Mouse (Mus musculus): ENCODE results near the gene Gm26661. TPM values are rescaled to one million over a fixed set of nuclear protein-coding genes. Genes with fewer than 3 reads are reported as not detected.
A peak's percentile ranks its signal among the peaks of the same experiment; 100 is the strongest.

Gm26661 gene
- polyA plus RNA-seq (2015; fragmentation: Nextera tagmentation; extraction: Ambion mirVana), result not detected in 2 replicates

DNA sequence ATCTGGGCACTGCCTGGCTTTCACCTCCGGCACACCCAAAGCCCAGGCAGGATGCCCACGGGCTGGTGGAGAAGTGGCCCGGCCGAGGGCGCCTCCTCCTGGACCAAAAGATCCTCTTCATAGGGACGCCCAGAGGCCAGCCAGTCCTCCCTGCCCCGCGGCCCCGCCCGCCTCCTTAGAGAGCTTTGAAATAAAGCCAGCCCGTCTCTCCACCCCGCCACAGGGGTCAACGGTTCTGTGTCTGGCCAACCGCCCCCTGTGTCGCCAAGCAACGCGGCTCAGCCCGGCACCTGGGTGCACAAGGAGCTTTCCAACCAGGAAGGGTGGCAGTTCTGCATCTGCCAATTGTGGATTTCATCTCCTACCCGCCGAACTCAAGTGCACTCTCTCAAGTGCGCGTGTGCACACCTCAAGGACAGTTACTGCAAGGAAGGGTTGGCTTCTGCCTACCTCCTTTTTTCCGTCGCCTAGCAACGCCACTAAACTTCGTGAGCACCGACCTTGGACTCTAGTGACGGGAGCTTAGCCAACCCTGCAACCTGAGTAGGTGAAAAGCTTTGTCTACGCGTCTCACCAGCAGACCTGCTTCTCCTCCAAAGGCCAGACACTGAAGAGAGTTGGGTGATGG lies at the start of gene Gm26661:
TSS of gene Gm26661 (plus strand) at position 56 of the 628 bp plus-strand sequence.
- 1% methylated on average over 30 of the region's 30 CpGs for WGBS
- peak within 1 kb of the TSS; percentile 67 for H3K4me2 ChIP-seq (replicated peaks)

DNA sequence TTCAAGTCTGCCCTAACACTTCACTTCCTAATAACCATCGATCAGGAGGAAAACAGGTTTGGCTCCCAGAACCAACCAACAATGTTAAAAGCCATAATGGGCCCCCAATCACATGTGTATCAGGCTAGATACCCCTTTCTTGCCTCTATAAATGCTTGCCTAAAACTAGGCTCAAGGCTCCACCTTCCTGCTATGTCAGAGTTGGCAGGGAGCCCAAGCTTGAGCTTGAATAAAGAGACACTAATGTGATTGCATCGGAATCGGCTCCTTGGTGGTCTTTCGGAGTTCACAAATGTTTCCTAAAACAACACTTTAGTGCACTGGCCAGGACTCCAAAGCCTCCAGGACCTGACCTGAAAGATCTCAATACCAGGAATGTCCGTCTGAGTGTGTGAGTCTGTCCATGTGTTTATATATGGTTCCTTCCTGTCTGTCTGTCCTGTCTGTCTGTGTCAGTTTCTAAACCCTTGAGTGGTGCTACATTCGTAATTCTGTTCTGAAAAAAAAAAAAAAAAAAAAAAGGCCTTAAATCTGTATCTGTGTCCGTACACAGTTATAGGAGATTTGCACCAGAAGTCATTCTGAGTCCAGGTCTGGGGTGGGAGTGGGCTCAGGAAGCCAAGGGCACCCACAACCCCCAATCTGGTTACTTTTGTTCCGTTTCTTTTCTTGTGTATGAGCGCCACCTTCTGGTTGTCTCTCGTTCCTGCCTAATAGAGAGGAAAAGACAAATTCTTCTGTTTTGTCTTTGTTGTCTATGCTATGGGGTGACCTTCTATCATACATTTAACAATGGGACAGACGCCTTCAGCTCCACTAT lies 42.2 kb upstream of the Gm26661 start:
- ATAC-seq (ENCODE audit: low FRiP score, low read depth), result peak; percentile 91
- peak overlapping the region; percentile 51 for H3K9ac ChIP-seq

More for the DNA sequence above, at the start of gene Gm26661:
- Histone ChIP-seq H3K36me3 (no peaks in the 10 kb centered on the region), H3K27me3 (peaks cover 8% of the 10 kb centered on the region), H3K9me3 (no peaks in the 10 kb centered on the region), H3K4me3 (peak within 1 kb of the TSS; percentile 45), H3K9ac (peak within 1 kb of the TSS; percentile 32; the same call in 1 of the 2 replicates), H3K4me1 (peaks cover 12% of the 10 kb centered on the region), H3K27ac (no peak within 1 kb of the TSS)
- ATAC-seq (ENCODE audit: low FRiP score, low read depth), result peak; percentile 84

DNA sequence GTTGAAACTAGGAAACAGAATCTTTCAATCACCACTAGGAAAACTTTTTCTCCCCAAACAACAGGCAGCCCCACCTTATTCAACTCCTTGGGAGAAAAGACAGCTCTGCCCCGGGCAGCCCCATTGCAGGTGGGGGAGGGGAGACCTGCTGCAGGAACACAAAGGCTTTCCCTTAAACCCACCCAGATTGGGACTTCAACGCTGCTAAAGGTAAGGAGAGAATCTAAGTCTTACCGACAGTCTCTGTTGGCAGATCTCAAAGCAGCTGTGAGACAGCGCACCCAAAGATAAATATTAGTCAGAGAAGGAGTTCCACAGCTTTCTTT lies 41.7 kb upstream of the Gm26661 start:
- WGBS, result 10% methylated on average over 4 of the region's 4 CpGs
- Histone ChIP-seq H3K9me3 (no peaks in the 10 kb centered on the region), H3K27ac (no peak overlapping the region), H3K27me3 (no peaks in the 10 kb centered on the region), H3K4me1 (0 out of 2 replicates have a peak, but pooled peaks cover 5% of the 10 kb centered on the region), H3K4me3 (peak overlapping the region; percentile 19), H3K36me3 (no peaks in the 10 kb centered on the region), H3K9ac (peak overlapping the region; percentile 51), H3K4me2 (replicated peaks) (peak overlapping the region; percentile 55)
- peak; percentile 87 for ATAC-seq (ENCODE audit: low FRiP score, low read depth)

More for the DNA sequence above, 42.2 kb upstream of the Gm26661 start:
- Histone ChIP-seq H3K4me1 (0 out of 2 replicates have a peak, but pooled peaks cover 5% of the 10 kb centered on the region), H3K4me2 (replicated peaks) (peak overlapping the region; percentile 55), H3K4me3 (peak overlapping the region; percentile 19), H3K27ac (no peak overlapping the region), H3K27me3 (no peaks in the 10 kb centered on the region), H3K9me3 (no peaks in the 10 kb centered on the region), H3K36me3 (no peaks in the 10 kb centered on the region)
- WGBS, result 35% methylated on average over 11 of the region's 11 CpGs

DNA sequence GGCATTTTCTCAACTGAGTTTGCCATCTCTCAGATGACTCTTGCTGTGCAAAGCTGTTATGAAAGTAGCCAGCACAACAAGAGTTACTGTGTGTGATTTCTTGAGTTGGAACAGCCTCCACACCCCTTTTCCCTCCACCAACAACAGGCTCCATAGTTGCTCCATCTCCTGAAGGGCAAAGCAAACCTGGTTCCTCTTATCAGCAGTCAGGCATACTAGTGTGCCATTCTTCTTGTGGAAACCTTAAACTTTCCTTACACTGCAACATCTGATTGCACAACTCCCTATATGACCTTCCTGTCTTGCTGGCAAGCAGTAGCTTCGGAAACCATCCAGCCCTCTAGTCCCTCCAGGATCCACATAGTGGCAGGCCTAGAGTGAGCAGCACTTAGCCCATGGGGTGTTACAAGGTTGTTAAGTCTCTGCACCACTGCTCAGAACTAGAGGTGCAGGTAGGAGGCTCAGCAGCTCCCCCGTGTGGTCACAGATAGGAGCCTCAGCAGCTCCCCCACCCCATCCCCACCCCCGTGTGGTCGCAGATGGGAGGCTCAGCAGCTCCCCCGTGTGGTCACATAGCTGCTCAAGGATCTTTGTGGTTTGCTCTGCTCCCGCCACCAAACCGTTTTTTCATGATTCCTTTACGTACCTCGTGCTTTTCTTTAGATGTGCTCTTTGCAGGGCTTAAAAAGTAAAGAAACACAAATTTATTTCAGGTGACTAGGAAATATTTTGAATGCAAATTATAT lies 25.6 kb upstream of the Gm26661 start:
- no peak overlapping the region for H3K9ac ChIP-seq
- H3K27ac ChIP-seq, result no peak overlapping the region
- peak; percentile 86 for ATAC-seq (ENCODE audit: low FRiP score, low read depth)
- H3K4me1 ChIP-seq, result no peaks in the 10 kb centered on the region
- 11% methylated on average over 9 of the region's 9 CpGs for WGBS
- no peaks in the 10 kb centered on the region for H3K9me3 ChIP-seq
- H3K27me3 ChIP-seq, result no peaks in the 10 kb centered on the region
- H3K4me2 ChIP-seq (replicated peaks), result no peak overlapping the region
- H3K4me3 ChIP-seq, result no peak overlapping the region
- H3K36me3 ChIP-seq, result no peaks in the 10 kb centered on the region

DNA sequence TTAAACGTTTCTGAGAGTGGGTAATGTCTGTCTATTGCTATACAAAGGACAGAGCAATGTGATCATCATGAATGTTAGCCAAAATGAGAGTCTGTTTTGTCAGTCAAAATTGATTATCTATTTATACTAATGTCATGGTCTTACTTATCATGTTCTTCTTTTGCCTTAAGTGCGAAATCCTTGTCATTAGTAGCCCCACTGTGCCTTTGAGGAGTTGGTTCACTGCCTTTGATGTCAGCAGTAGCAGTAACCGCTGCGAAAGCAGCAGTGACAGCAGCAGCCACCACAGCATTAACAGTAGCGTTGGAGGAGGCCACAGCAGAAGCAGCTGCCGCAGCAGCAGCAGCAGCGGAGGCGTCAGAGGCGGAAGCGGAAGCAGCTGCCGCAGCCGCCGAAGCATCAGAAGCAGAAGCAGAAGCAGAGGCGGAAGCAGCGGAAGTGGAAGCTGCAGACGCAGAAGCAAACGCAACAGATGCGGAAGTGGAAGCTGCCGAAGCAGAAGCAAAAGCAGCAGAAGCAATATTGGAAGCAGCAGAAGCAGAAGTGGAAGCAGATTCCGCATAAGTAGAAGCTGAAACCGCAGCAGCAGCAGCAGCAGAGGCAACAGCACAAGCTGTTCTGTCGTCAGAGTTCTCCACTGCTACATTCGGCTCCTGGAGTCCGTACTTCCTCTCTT lies 17.5 kb upstream of the Gm26661 start:
- Histone ChIP-seq H3K9ac (peak overlapping the region; percentile 68), H3K27ac (peak overlapping the region; percentile 23; the same call in 1 of the 2 replicates), H3K4me2 (replicated peaks) (peak overlapping the region; percentile 62), H3K4me1 (no peaks in the 10 kb centered on the region; the same call in 1 of the 2 replicates), H3K27me3 (no peaks in the 10 kb centered on the region), H3K36me3 (no peaks in the 10 kb centered on the region), H3K9me3 (no peaks in the 10 kb centered on the region), H3K4me3 (peak overlapping the region; percentile 54)
- peak; percentile 84 for ATAC-seq (ENCODE audit: low FRiP score, low read depth)
- 29% methylated on average over 24 of the region's 24 CpGs for WGBS

DNA sequence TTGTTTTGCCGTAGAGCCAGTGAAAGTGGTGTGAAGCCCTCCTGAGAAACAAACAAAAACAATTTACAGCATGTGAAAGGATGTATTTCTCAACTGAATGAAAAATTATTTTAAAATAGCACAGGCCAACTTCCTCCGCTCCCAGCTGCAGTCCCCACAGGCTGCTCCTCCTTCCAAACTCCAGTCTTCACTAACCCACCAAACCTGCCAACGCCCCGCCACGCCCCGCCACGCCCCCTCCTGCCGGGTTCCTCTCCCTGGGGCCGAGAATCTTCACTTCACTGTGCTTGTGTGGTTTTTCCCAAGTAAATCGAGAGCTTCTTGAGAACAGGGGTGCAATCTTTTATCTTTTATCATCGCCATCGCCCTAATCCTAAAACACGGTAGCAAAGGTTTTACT lies 5.3 kb upstream of the Gm26661 start:
- WGBS, result 40% methylated on average over 13 of the region's 13 CpGs
- Histone ChIP-seq H3K36me3 (no peaks in the 10 kb centered on the region), H3K4me1 (peaks cover 2% of the 10 kb centered on the region), H3K4me2 (replicated peaks) (no peak overlapping the region), H3K4me3 (no peak overlapping the region), H3K27me3 (peaks cover 2% of the 10 kb centered on the region), H3K9ac (no peak overlapping the region), H3K9me3 (no peaks in the 10 kb centered on the region), H3K27ac (no peak overlapping the region)
- ATAC-seq (ENCODE audit: low FRiP score, low read depth), result no peak

DNA sequence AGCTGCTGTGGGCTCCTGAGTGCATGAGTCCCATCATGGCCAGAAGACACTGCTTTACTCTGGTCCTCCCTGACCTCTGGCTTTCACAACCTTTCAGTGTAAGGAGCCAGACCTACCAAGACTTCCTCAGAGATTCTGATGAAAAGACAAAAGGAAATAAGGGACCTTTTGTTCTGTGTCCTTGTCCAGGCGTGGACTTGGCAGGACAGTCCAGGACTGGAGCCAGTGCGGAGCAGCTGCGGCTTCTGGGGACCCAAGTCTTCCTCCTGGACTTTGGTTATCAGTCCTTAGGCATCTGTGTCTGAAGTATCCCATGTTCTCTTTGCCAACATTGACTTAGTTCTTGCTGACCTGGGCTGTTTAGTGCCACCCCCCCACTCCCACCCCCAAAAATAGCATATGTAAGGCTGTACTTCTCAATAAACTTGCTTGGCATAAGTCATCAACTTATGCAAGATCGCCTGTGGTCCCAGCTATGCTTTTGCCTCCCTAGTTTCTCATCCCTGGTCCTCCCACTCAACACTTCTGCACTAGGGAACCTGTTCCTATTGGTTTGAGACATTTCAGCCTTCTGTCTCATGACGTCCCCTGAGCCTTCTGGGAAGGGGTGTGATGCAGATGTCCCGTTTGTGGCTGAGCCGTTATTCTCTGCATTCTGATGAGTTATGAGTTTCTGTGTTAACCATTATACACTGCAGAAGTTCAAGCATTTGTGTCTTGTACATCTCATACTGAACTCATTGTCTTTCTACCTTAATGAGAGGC lies 1.9 kb upstream of the Gm26661 start:
- H3K27me3 ChIP-seq, result peaks cover 8% of the 10 kb centered on the region
- WGBS, result 82% methylated on average over 7 of the region's 7 CpGs
- H3K27ac ChIP-seq, result no peak overlapping the region
- no peaks in the 10 kb centered on the region for H3K9me3 ChIP-seq
- H3K4me2 ChIP-seq (replicated peaks), result no peak overlapping the region
- H3K9ac ChIP-seq, result no peak overlapping the region
- H3K4me3 ChIP-seq, result no peak overlapping the region
- no peak for ATAC-seq (ENCODE audit: low FRiP score, low read depth)
- peaks cover 12% of the 10 kb centered on the region for H3K4me1 ChIP-seq
- H3K36me3 ChIP-seq, result no peaks in the 10 kb centered on the region

DNA sequence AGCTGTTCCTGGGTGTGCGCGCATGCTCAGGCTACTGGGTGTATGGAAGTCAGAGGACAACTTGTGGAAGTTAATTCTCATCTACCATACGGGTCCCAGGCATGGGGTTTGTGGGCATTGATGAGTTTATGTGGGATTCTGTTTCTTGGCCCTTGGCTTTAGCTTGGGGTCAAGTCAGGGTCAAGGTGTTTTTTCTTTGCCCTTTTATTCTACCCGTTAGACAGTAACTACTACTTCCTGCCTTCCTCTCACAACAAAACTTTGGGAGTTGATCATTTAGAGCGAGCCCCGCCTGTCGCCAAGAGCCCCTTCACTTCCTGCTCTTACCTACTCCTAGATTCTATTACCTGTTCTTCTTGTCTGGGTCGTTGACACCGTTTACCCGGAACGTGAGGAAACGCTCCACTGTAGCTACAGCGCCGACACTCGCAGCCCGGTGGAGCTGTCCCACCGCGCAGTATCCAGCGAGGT lies 291 bp upstream of the Gm26661 start:
- Histone ChIP-seq H3K27me3 (peaks cover 8% of the 10 kb centered on the region), H3K4me3 (peak overlapping the region; percentile 45), H3K9me3 (no peaks in the 10 kb centered on the region), H3K4me1 (peaks cover 12% of the 10 kb centered on the region), H3K9ac (peak overlapping the region; percentile 32; the same call in 1 of the 2 replicates), H3K36me3 (no peaks in the 10 kb centered on the region), H3K4me2 (replicated peaks) (peak overlapping the region; percentile 67), H3K27ac (no peak overlapping the region)
- no peak for ATAC-seq (ENCODE audit: low FRiP score, low read depth)
- 15% methylated on average over 19 of the region's 19 CpGs for WGBS

DNA sequence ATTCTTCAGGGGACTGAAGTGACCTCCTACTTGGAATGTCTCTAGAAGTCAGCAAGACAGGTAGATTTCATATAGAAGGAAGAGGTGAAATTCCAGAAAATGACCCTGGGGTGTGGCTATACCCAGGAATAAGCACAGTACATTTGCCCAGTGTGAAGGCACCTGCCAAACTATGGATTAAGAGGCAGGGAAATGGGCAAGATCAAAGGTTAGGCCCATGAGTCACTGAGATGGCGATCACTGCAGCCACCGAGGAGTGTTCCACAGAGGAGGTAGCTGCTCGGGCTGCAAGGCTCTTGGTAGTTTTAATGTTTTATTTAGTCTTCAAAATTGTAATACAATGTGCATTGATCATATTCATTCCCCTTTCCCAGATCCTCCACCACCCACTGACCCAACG lies 4.6 kb downstream of the Gm26661 start:
- no peak overlapping the region for H3K9ac ChIP-seq
- H3K4me3 ChIP-seq, result no peak overlapping the region
- H3K27me3 ChIP-seq, result peaks cover 7% of the 10 kb centered on the region
- H3K36me3 ChIP-seq, result no peaks in the 10 kb centered on the region
- H3K9me3 ChIP-seq, result peaks cover 5% of the 10 kb centered on the region; the same call in 1 of the 2 replicates
- ATAC-seq (ENCODE audit: low FRiP score, low read depth), result no peak
- H3K4me2 ChIP-seq (replicated peaks), result no peak overlapping the region
- H3K4me1 ChIP-seq, result peaks cover 11% of the 10 kb centered on the region
- H3K27ac ChIP-seq, result no peak overlapping the region
- WGBS, result 87% methylated on average over 4 of the region's 4 CpGs

DNA sequence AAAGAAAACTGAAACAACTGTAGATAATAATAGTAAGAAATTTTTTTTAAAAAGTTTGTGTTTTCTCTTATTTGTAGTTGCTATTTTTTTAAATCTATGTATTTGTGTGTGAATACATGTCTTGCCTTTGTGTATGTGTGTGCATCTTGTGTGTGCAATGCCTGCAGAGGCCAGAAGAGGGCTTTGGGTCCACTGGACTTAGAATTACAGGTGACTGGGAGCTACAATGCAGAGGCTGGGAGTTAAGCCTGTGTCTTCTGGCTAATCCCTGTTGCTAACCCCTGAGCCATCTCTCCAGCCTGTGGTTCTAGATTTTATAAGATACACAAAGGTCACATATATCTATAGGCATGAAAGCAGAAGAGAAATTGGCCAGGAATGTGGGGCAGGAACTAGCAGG lies 9.2 kb downstream of the Gm26661 start:
- Histone ChIP-seq H3K4me1 (no peaks in the 10 kb centered on the region), H3K27me3 (no peaks in the 10 kb centered on the region), H3K27ac (no peak overlapping the region), H3K4me3 (no peak overlapping the region), H3K9me3 (peaks cover 7% of the 10 kb centered on the region; the same call in 1 of the 2 replicates), H3K9ac (no peak overlapping the region), H3K36me3 (no peaks in the 10 kb centered on the region), H3K4me2 (replicated peaks) (no peak overlapping the region)
- no peak for ATAC-seq (ENCODE audit: low FRiP score, low read depth)

DNA sequence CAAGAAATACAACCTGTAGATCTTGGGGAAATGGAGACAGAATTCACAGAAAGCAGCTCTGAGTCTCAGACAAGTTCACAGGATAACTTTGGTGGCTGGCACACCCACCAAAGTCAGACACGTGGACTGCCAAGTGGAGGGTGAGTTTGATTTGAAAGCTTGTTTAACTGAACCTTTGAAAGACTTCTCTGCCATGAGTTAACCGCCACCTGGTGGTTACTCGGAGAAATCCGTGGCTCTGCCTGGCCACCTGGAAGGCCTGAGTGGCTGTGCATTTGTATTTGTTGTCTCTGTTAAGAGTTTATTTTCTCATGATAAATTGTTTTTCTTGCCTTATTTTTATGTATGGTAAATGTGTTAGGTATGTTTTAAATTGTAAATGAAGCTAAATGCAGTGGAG lies 10.4 kb downstream of the Gm26661 start:
- Histone ChIP-seq H3K4me1 (no peaks in the 10 kb centered on the region), H3K4me3 (no peak overlapping the region), H3K27me3 (no peaks in the 10 kb centered on the region), H3K27ac (no peak overlapping the region), H3K9ac (no peak overlapping the region), H3K9me3 (peaks cover 7% of the 10 kb centered on the region; the same call in 1 of the 2 replicates), H3K36me3 (no peaks in the 10 kb centered on the region), H3K4me2 (replicated peaks) (no peak overlapping the region)
- no peak for ATAC-seq (ENCODE audit: low FRiP score, low read depth)
- 6% methylated on average over 4 of the region's 4 CpGs for WGBS
